Comparison of ENCODE assay signal across 9 mouse cellular contexts in the genomic region with DNA sequence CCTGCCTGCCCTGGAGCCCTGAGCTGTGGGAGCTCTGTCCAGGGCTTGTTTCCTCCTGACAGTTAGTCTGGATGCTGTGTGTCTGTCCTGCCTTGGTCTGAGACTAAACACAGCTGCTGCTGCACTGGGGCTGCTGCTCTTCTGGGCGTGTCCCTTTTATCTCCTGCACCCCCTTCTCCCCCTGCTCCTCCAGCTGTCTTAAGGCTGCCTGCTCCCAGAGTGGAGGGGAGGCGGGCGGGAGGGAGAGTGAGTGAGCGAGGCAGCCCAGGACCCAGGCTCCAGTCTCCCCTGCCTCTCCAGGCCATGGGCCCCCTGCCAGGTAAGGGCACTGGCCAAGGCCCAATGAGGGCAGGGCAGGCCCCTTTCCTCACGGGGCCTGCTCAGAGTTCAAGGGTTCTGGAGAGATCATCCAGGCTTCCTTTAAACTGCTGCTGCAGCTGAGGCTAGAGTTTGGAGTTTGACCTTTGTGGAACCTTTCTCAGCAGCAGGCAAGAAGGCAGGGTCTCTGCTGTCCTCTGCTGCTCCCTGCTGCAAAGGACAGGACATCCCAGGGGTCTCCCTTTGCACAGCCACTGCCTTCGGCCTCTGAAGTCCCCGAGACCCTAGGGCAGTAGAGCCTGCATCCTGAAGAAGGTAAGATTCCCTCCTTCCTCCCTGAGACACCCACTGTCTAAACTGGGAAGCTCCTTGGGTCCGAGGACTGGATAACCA. TPM values are rescaled to one million over a fixed set of nuclear protein-coding genes. Genes with fewer than 3 reads are reported as not detected.
DNase-seq lines count a peak whose midpoint lies in the region; ATAC-seq and TF ChIP-seq lines count a peak whose summit lies in the region.
"Had no signal": no experiment of that assay in that cellular context is flagged by ENCODE, and none has a peak within 500 bp of the region (broad histone marks: within the 10 kb centered on the region; RNA-seq: fewer than 3 reads in every experiment).

TSS of gene Slc5a11 (plus strand) at position 416 of the 711 bp plus-strand sequence.

- no peak within 1 kb of the TSS for H3K4me3 ChIP-seq in lung, embryonic 14.5 days (ENCODE audit: low read depth, low read length)
- H3K4me3 ChIP-seq in forebrain, embryonic 13.5 days: no peak within 1 kb of the TSS
- H3K4me3 ChIP-seq in kidney, embryonic 16.5 days (ENCODE audit: low read length): no peak within 1 kb of the TSS

- H3K9me3 ChIP-seq in lung, embryonic 14.5 days (ENCODE audit: low read depth, low read length): no peaks in the 10 kb centered on the region
- H3K9me3 ChIP-seq in forebrain, embryonic 13.5 days (replicated peaks): no peaks in the 10 kb centered on the region
- no peaks in the 10 kb centered on the region for H3K9me3 ChIP-seq in kidney, embryonic 16.5 days (ENCODE audit: low read length)

- H3K9ac ChIP-seq in lung, embryonic 14.5 days: no peak within 1 kb of the TSS
- 0 out of 2 replicates have a peak within 1 kb of the TSS, but pooled peaks have one; percentile 2 for H3K9ac ChIP-seq in forebrain, embryonic 13.5 days
- H3K9ac ChIP-seq in kidney, embryonic 16.5 days (replicated peaks; ENCODE audit: low read length): no peak within 1 kb of the TSS

- peak; percentile 65 for DNase-seq in lung, embryonic 14.5 days
- DNase-seq in lung, postnatal 36 days: no peak
- DNase-seq in retina, postnatal 1 day: peak; percentile 47
- DNase-seq in left cerebral cortex, postnatal 4 days: no peak
- DNase-seq in gastrocnemius, postnatal 36 days: no peak
- DNase-seq in left cerebral cortex, adult 9 months (ENCODE audit: low spot score in 2 of 2): no peak

- WGBS in lung, embryonic 14.5 days: 25% methylated on average over 8 of the region's 8 CpGs
- WGBS in forebrain, embryonic 13.5 days: 36% methylated on average over 8 of the region's 8 CpGs
- WGBS in kidney, embryonic 16.5 days: 27% methylated on average over 8 of the region's 8 CpGs

- no peaks in the 10 kb centered on the region for H3K36me3 ChIP-seq in lung, embryonic 14.5 days (ENCODE audit: insufficient read depth)
- H3K36me3 ChIP-seq in forebrain, embryonic 13.5 days (ENCODE audit: poor library complexity, severe bottlenecking): no peaks in the 10 kb centered on the region
- H3K36me3 ChIP-seq in kidney, embryonic 16.5 days (ENCODE audit: insufficient read depth, low read length): no peaks in the 10 kb centered on the region

- no peaks in the 10 kb centered on the region for H3K27me3 ChIP-seq in lung, embryonic 14.5 days (ENCODE audit: insufficient read depth, low read length)
- no peaks in the 10 kb centered on the region for H3K27me3 ChIP-seq in forebrain, embryonic 13.5 days
- H3K27me3 ChIP-seq in kidney, embryonic 16.5 days (ENCODE audit: insufficient read depth, low read length): no peaks in the 10 kb centered on the region

- peak within 1 kb of the TSS; percentile 27; the same call in 1 of the 2 replicates for H3K4me2 ChIP-seq in lung, embryonic 14.5 days
- no peak within 1 kb of the TSS for H3K4me2 ChIP-seq in forebrain, embryonic 13.5 days
- H3K4me2 ChIP-seq in kidney, embryonic 16.5 days (replicated peaks; ENCODE audit: low read depth, low read length): no peak within 1 kb of the TSS

- H3K4me1 ChIP-seq in lung, embryonic 14.5 days (ENCODE audit: insufficient read depth): no peaks in the 10 kb centered on the region
- H3K4me1 ChIP-seq in forebrain, embryonic 13.5 days: peaks cover 13% of the 10 kb centered on the region; the same call in 1 of the 2 replicates
- H3K4me1 ChIP-seq in kidney, embryonic 16.5 days (ENCODE audit: insufficient read depth, low read length): peaks cover 18% of the 10 kb centered on the region

- H3K27ac ChIP-seq in lung, embryonic 14.5 days (ENCODE audit: low read depth): peak within 1 kb of the TSS; percentile 32; the same call in 1 of the 2 replicates
- no peak within 1 kb of the TSS for H3K27ac ChIP-seq in forebrain, embryonic 13.5 days
- peak within 1 kb of the TSS; percentile 66 for H3K27ac ChIP-seq in kidney, embryonic 16.5 days (ENCODE audit: low read length)
- H3K27ac ChIP-seq: macrophage had no signal

- intact Hi-C loops in left cerebral cortex, postnatal 4 days (cut with DNase I): no loop called here
- intact Hi-C loops in gastrocnemius, postnatal 36 days (cut with DNase I): no loop called here

- TF ChIP-seq CTCF in lung, embryonic 14.5 days (IDR thresholded peaks at IDR 0.05; ENCODE audit: low read depth): 0 out of 2 replicates have a peak, but pooled peaks have one; percentile 8

- ATAC-seq in lung, embryonic 14.5 days (ENCODE audit: insufficient read depth): peak; percentile 90
- 0 out of 2 replicates have a peak, but pooled peaks have one; percentile 43 for ATAC-seq in forebrain, embryonic 13.5 days
- peak; percentile 87 for ATAC-seq in kidney, embryonic 16.5 days (ENCODE audit: low FRiP score, low TSS enrichment)

RNA-seq across cellular contexts. Expression of gene Slc5a11, which starts in this region (rescaled TPM):
- polyA plus RNA-seq in lung, embryonic 14.5 days (2014; fragmentation: Nextera tagmentation; extraction: Ambion mirVana): 1.2 and 1.6 TPM in 2 replicates
- polyA plus RNA-seq in forebrain, embryonic 13.5 days (2015; fragmentation: Nextera tagmentation; extraction: Ambion mirVana): not detected in 2 replicates
- 5.0 and 5.8 TPM in 2 replicates for polyA plus RNA-seq in kidney, embryonic 16.5 days (2015; fragmentation: Nextera tagmentation; extraction: Ambion mirVana)
- total RNA-seq in left cerebral cortex, postnatal 4 days (2021): not detected
- total RNA-seq in gastrocnemius, postnatal 36 days (2021): not detected

Comparison
In these comparisons a context has a peak if more than half of its experiments do, and no peak if none do; other contexts are left out.
1. DNase-seq: peak in lung, embryonic 14.5 days (single experiment) and retina, postnatal 1 day (single experiment); none in lung, postnatal 36 days (single experiment), left cerebral cortex, postnatal 4 days (single experiment), gastrocnemius, postnatal 36 days (0 of 2) and left cerebral cortex, adult 9 months (0 of 2).
2. Peak in ATAC-seq and H3K9ac ChIP-seq in forebrain, embryonic 13.5 days; RNA of the gene not detected or under 1 TPM.
3. Peak in every context shown above with its lines, with median percentiles within 50 percentile points of each other: ATAC-seq.